Mouse (Mus musculus) frontal cortex, postnatal 25 days (tissue): ENCODE results near the gene Htra2.

ENCODE experiments used
- DNase-seq, 2 experiments: peaks; one replicate each; pipeline ENCODE4 v3.0.0; 2022; ENCODE audit warnings: low spot score in 2 of 2

Gene Htra2

GRCm38 (mm10) chr6:83031921-83032590, 23.0 kb downstream of the Htra2 start:
- DNase-seq: no peak

GRCm38 (mm10) chr6:83031111-83031510, 24.0 kb downstream of the Htra2 start:
- no peak for DNase-seq

GRCm38 (mm10) chr6:83029777-83030176, 25.3 kb downstream of the Htra2 start:
- no peak for DNase-seq

- DNase-seq: no peak
Observed at GRCm38 (mm10) chr6:83027706-83028105, 27.4 kb downstream of the Htra2 start.

GRCm38 (mm10) chr6:83027293-83027692, 27.8 kb downstream of the Htra2 start:
- DNase-seq: no peak

GRCm38 (mm10) chr6:83025221-83025620, 29.9 kb downstream of the Htra2 start:
- no peak for DNase-seq

GRCm38 (mm10) chr6:83024421-83024820, 30.7 kb downstream of the Htra2 start:
- DNase-seq: no peak

GRCm38 (mm10) chr6:83023786-83024185, 31.3 kb downstream of the Htra2 start:
- no peak for DNase-seq

GRCm38 (mm10) chr6:83023008-83023407, 32.1 kb downstream of the Htra2 start:
- no peak for DNase-seq

- DNase-seq: no peak
Observed at GRCm38 (mm10) chr6:83020836-83021593, 34.1 kb downstream of the Htra2 start.

GRCm38 (mm10) chr6:83020121-83020520, 35.0 kb downstream of the Htra2 start:
- no peak for DNase-seq

GRCm38 (mm10) chr6:83019044-83019443, 36.0 kb downstream of the Htra2 start:
- DNase-seq: no peak

GRCm38 (mm10) chr6:83017190-83017589, 37.9 kb downstream of the Htra2 start:
- DNase-seq: no peak

GRCm38 (mm10) chr6:83015749-83016148, 39.3 kb downstream of the Htra2 start:
- no peak for DNase-seq

GRCm38 (mm10) chr6:83014482-83015466, 40.3 kb downstream of the Htra2 start:
- DNase-seq: no peak

GRCm38 (mm10) chr6:83013444-83013843, 41.6 kb downstream of the Htra2 start:
- DNase-seq: no peak

- DNase-seq: no peak
Observed at GRCm38 (mm10) chr6:83011756-83012155, 43.3 kb downstream of the Htra2 start.

- DNase-seq: no peak
Observed at GRCm38 (mm10) chr6:83011255-83011654, 43.8 kb downstream of the Htra2 start.

- DNase-seq: no peak
Observed at GRCm38 (mm10) chr6:83010010-83010409, 45.1 kb downstream of the Htra2 start.

- DNase-seq: no peak
Observed at GRCm38 (mm10) chr6:83008659-83009058, 46.4 kb downstream of the Htra2 start.

- DNase-seq: no peak
Observed at GRCm38 (mm10) chr6:83006114-83006513, 49.0 kb downstream of the Htra2 start.

GRCm38 (mm10) chr6:83005444-83006011, 49.5 kb downstream of the Htra2 start:
- DNase-seq: no peak
